Mouse (Mus musculus) brown adipose tissue, adult 24 weeks (tissue): ENCODE data around the gene Lsm7. TPM values are rescaled to one million over a fixed set of nuclear protein-coding genes. Genes with fewer than 3 reads are reported as not detected.
"Not testable (repeated sequence)": the region's sequence is repeated elsewhere in the genome, so short reads cannot be mapped to it uniquely, and the experiment has no call there.

Source experiments
- H3K27ac ChIP-seq: fragments of 200-500 bp; replicated peaks from 2 replicates; pipeline ENCODE4 v1.5.1; 2012; ENCODE audit warnings: low read depth, mild to moderate bottlenecking, low read length
- H3K4me1 ChIP-seq: fragments of 200-500 bp; 2 replicates; pipeline ENCODE4 v1.6.1; 2012; ENCODE audit warnings: low read length, mixed read lengths; ENCODE audit not compliant: control insufficient read depth, insufficient read depth, insufficient read length
- H3K4me3 ChIP-seq: fragments of 200-500 bp; 2 replicates; pipeline ENCODE4 v1.5.1; 2012; ENCODE audit warnings: low read depth, mild to moderate bottlenecking, low read length, moderate library complexity; ENCODE audit not compliant: insufficient read depth
- polyA plus RNA-seq: library from polyadenylated mRNA; stranded (reverse); fragments of >200 nt; gene quantifications from 2 replicates; pipeline ENCODE4 v1.2.4, GENCODE M21; 2012; ENCODE audit not compliant: missing spikeins, insufficient read depth, insufficient read length

The Lsm7 gene
- polyA plus RNA-seq, 1 experiment: 61.3 TPM

DNA sequence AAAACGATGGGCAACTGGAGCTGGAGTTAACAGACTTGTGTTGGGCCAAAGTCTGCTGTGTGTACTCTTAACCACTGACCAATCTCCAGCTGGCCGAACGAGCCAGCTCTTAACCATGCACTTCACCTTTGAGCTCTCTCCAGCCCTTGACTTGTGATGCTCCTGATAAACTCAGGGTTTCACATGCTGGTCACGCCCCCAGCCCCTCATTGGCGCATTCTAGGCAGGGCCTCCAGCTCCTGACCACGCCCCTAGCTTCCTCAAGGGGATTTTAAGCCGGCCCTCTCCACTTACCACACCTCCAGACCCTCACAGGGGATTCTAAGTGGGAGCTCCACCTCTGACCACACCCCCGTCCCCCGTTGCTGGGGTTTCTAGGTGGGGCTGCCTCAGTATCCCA, 23.9 kb downstream of the Lsm7 start:
- Histone ChIP-seq H3K4me1 (no peaks in the 10 kb centered on the region; the same call in 1 of the 2 replicates), H3K27ac (no peak overlapping the region), H3K4me3 (no peak overlapping the region)

DNA sequence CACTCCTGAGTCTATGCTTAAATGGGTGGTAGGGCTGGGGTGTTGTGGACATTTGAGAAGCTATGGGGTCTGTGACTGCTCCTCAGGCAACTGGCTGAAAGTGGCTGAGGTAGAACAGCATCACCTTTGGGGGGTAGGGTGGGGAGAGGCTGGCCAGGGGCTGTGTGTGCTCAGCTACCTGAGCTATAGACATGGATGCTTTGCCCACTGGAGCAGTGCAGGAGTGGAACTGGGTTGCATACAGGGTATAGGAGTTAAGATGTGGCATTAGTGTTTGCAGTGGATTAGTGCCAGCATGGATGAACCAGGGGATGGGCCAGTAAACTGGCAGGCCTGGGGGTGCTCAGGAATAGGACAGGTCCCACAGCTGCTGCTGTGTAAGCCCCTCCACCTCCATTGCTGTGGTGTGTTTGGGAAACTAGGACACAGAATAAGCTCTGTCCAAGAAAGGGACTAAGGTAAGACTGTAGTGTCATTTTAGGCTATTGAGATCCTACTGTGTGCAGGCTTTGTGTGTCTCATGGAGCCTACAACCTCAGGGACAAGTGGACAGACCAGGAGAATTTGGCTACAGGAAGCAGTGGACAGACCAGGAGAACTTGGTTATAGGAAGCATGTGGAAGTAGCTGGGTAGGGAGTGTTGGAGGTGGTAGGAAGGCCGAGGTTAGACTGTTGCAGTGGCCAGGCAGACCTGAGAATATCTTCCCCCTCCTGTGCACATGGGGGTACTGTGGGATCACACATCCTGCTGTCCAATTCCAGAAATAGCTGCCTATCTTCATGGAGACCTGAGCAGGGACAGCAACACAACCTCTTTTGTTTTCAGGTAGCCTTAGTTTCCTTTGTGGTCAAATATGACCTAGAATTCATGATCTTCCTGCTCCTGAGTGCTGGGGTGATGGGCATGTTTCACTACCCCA, 25.4 kb downstream of the Lsm7 start:
- Histone ChIP-seq H3K4me3 (no peak overlapping the region), H3K4me1 (no peaks in the 10 kb centered on the region; the same call in 1 of the 2 replicates), H3K27ac (no peak overlapping the region)

DNA sequence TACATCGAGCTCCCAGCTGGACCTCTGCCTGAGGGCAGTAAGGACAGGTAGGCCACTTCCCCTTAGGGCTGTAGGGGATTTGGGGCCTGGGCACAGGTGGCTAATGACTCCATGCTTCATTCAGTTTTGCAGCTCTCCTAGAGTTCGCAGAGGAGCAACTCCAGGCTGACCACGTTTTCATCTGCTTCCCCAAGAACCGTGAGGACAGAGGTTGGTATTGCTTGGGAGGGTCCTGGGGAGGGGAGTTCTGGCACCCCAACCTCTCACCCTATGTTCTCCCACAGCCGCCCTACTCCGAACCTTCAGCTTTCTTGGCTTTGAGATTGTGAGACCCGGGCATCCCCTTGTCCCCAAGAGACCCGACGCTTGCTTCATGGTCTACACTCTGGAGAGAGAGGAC, 26.4 kb downstream of the Lsm7 start:
- not testable (repeated sequence) for H3K27ac ChIP-seq, H3K4me1 ChIP-seq
- H3K4me3 ChIP-seq: peak overlapping the region; percentile 98

DNA sequence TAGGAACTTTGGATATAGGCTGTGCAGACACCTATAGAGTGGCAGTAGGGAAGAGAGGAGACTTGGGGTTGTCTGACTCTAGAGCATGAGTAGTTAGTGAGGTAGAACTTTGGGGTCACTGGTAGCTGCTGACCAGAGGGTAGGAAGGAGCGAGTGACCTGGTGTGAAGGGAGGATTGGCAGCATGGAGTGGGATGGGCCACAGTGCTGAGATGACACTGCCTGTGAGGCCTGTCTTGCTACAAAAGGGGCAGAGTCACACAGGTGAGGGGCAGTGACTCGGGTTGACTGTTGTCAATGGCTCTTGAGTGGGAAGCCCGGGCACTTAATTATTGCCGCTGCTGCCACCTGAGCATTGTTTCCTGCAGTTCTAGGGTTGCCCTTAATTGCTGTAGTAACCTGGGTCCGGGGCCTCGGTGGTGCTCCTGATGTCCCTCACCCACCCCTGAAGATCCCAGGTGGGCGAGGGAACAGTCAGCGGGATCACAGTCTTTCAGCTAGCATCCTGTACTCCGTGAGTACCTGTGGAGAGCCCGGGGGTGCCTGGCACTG, 27.1 kb downstream of the Lsm7 start:
- no peaks in the 10 kb centered on the region; the same call in 1 of the 2 replicates for H3K4me1 ChIP-seq
- peak overlapping the region; percentile 98 for H3K4me3 ChIP-seq
- no peak overlapping the region for H3K27ac ChIP-seq

DNA sequence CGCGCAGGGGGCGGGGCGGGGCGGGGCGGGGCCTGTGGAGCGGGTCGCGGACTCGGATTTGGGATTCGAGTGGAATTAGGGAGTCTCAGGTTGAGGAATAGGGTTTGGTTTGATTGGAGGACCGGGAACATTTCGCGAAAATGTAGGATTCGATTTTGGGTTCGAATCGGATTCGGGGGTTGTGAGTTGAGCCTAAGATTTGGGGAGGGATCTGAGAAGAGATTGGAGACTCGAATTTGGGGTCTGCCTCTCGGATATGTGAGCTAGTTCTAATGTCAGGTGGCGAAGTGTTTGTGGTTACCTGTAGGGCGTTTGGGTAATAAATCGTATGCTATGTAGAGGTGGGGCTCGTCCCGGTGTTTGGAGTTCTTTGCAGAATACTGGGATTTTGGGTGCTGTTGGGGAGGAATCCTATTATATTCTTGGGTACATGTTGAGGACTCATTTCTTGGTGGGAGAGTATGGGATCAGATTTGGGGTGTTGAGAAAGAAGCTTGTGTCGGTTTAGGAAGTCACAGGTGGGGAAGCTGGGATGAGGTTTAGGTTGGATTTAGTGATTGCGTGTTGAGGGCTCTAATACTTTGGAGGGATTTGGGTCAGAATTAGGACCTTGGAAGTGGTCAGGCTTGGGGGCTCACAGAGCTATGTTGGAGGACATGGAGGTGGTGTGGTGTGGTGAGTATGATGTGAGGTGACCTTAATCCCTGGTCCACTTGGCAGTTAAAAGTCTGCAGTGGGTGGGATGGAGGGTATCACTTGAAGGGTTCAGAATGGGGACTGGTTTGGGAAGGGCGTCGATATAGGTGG, 27.7 kb downstream of the Lsm7 start:
- Histone ChIP-seq H3K4me3 (peak overlapping the region; percentile 98), H3K4me1 (no peaks in the 10 kb centered on the region; the same call in 1 of the 2 replicates), H3K27ac (no peak overlapping the region)

DNA sequence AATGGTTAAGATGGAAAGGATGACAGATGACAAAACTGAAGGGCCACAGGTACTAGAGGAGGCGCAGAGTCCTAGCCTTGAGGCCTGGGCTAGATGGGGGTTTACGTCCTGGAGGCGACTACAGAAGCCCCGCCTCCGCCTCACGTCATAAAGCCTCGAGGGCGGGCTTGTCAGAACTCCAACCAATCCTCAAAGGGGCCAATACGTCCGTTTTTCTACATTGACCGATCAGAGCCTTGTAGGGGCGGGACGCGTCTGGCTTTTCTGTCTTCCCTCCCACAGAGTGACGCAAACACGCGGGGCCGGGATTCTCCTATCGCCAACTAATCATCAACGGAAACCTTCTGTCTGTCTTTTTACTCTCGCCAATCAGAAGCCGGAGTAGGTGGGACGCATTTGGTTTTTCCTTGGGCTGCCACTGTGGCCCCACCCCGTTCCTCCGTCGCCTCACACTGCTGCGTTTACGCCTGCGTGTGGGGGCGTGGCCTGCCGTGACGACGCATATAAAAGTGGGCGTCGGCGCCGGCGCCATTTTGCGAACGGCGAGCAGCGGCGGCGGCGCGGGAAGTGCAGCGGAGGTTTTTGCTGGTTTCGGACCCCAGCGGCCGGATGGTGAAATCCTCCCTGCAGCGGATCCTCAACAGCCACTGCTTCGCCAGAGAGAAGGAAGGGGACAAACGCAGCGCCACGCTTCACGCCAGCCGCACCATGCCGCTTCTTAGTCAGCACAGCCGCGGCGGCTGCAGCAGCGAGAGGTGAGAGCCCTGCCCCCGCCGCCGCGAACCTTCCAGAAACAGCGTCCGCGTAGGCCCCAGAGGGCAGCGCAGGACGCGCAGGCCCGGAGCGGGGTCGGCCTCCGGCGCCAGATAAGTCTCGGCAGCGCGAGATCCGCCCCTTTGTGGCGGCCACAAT, 28.6 kb downstream of the Lsm7 start, which contains the start of gene Oaz1:
Gene Oaz1, plus strand, starts transcription at position 506 of the 912 bp plus-strand sequence.
- H3K27ac ChIP-seq: peak within 1 kb of the TSS; percentile 92
- H3K4me3 ChIP-seq: peak within 1 kb of the TSS; percentile 98
- H3K4me1 ChIP-seq: no peaks in the 10 kb centered on the region; the same call in 1 of the 2 replicates

DNA sequence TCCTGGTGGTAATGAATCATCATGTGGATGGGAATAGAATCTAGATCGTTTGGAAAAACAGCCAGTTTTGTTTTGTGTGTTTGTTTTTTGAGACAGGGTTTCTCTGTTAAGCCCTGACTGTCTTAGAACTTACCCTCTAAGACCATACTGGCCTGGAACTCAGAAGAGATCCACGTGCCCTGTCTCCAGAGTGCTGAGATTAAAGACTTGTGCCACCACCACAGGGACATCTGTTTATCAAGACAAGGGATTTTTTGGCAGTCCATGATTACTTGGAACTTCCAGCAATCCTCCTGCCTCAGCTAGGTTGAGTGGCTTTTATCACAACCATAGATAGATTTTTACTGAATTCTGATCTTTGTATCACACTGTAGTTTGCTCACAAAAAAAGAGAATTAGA, 30.2 kb downstream of the Lsm7 start:
- H3K27ac ChIP-seq: 0 out of 2 replicates have a peak overlapping the region, but pooled peaks have one; percentile 19
- H3K4me3 ChIP-seq: no peak overlapping the region
- no peaks in the 10 kb centered on the region; the same call in 1 of the 2 replicates for H3K4me1 ChIP-seq

DNA sequence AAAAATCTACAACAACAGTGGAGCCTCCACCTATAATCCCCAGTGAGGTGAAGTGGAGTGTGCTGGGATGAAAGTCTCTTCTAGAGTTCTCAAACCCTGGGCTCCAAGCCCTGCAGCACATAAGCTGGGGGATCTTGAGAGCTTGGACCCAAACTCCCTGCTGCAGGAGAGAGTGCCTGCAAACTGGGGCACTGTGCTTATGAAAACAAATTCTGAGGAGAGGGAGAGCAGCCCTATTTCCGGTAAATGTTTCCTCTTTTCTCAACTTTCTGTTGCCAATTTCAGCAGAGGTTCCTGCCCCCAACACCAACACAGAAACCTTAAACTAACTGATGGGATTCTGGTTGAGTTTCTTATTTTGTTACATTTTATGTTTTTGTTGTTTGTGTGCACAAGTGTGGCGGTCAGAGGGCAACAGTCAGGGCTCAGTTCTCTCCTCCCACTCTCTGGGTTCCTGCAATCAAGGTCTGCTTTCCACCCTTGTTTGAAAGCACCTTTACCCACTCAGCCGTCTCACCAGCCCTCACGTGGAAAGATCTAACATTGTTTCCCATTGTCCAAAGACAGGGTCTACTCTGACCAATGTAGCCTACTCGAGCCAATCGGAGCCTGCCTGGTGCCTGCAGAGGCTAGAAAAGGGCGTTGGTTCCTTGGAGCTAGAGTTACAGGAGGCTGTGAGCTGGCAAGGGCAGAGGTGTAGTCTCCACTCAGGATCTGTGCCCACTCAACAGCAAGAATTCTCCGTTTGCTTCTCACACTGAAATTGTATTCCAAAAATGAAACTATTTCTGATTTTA, 31.0 kb downstream of the Lsm7 start:
- H3K4me3 ChIP-seq: no peak overlapping the region
- H3K4me1 ChIP-seq: no peaks in the 10 kb centered on the region; the same call in 1 of the 2 replicates
- peak overlapping the region; percentile 19 for H3K27ac ChIP-seq

DNA sequence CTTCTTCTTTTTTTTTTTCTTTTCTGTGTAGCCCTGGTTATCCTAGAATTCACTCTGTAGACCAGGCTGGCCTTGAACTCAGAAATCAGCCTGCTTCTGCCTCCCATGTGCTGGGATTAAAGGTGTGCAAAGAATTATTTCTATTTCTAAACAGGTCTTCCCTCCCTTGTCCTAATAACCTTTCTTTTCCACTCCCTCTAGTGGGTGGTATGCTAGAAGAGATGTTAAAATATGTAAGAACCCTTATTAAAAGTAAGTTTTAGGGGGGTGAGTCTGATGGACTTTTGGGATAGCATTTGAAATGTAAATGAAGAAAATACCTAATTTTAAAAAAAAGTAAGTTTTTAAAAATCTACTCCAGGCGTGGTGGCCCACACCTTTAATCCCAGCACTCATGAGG, 31.7 kb downstream of the Lsm7 start:
- no peak overlapping the region for H3K27ac ChIP-seq
- no peak overlapping the region for H3K4me3 ChIP-seq
- no peaks in the 10 kb centered on the region; the same call in 1 of the 2 replicates for H3K4me1 ChIP-seq

DNA sequence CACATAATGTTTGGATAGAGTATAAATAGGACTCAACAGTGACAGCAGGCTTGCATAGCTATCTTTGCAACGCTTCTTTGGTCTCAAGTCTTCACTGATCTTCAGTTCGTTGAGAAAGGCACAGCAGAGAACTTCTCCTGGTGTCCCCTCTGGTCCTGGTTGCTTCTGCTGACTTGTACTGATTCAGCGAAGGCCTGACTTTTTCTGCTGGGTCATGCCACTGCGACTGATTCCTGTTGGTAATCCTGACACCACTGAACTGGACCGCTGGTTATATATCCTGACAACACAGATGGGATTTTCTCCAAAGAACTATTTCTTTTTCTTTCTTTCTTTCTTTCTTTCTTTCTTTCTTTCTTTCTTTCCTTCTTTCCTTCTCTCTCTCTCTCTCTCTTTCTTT, 32.5 kb downstream of the Lsm7 start:
- H3K4me3 ChIP-seq: no peak overlapping the region
- no peaks in the 10 kb centered on the region for H3K4me1 ChIP-seq
- no peak overlapping the region for H3K27ac ChIP-seq

DNA sequence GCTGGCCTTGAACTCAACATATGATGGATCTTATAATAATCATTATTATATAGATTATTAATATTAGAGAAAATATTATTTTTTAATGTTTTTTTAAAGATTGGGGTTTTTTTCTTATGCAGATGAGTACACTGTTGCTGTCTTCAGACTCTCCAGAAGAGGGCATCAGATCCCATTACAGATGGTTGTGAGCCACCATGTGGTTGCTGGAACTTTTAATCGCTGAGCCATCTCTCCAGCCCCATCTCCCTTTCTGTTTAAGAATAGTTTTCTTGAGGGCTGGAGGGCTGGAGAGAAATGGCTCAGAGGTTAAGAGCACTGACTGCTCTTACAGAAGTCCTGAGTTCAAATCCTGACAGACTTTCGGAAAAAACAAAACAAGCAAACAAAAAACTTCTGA, 33.0 kb downstream of the Lsm7 start:
- Histone ChIP-seq H3K4me3 (no peak overlapping the region), H3K27ac (no peak overlapping the region), H3K4me1 (no peaks in the 10 kb centered on the region)

DNA sequence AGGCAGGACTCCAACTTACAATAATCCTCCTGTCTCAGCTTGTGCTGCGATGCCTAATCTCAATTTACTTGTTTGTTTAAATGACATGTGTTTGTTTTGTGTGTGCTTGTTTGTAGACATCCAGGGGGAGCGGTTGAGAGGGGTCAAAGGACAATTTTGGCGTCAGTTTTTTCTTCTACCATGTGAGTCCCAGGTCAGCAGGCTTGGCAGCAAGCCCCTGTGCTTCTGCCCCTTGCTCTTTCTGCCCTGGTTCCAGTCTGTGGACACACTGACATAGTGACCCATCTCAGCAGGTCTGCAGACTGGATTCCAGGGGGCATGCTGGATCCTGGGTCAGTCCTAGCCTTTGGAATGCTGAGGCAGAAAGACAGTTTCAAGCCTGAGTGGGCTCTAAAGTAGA, 35.6 kb downstream of the Lsm7 start:
- H3K27ac ChIP-seq: no peak overlapping the region

DNA sequence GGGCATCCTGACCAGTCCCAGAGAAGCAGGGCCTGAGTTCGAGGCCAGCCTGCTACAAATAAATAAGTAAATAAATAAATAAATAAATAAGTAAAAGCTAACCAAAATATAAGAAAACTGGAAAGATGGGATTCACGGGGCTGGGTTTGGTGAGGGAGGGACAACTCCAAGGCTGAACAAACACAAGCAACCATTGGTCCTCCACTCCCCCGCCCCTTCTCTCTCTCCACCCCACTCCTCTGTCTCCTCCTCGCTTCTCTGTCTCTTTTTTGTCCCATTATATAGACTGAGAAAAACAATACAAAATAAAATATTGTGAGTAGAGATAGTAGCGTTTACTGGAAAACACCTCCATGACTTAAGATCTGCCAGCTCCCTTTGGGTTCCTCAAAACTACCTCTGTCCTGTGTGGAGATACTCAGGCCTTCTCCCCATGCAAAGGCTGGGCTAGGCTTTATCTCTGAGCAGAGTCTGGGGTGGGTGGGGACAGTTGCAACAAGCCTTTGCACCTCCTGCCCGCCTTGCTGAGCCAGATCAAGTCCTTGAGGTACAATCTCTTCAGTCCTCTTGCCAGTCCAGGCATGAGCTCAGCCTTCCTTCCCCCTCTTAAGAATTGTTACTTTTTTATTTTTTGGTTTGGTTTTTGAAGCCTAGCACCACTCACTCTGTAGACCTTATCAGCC, 36.3 kb downstream of the Lsm7 start:
- no peak overlapping the region for H3K4me3 ChIP-seq
- no peaks in the 10 kb centered on the region for H3K4me1 ChIP-seq
- no peak overlapping the region for H3K27ac ChIP-seq

More for the DNA sequence above, 35.6 kb downstream of the Lsm7 start:
- Histone ChIP-seq H3K4me3 (no peak overlapping the region), H3K4me1 (no peaks in the 10 kb centered on the region)
